Mouse (Mus musculus): Measurements from ENCODE around the gene Srgap1. TPM values are rescaled to one million over a fixed set of nuclear protein-coding genes. Genes with fewer than 3 reads are reported as not detected.

The Srgap1 gene
- total RNA-seq, 2 experiments from 2014 or later, result 33.5 to 36.2 TPM

- no peak for DNase-seq (ENCODE audit: low spot score in 2 of 2)
Measured at GRCm38 (mm10) chr10:122017743-122018142, 29.4 kb downstream of the Srgap1 start.

DNA sequence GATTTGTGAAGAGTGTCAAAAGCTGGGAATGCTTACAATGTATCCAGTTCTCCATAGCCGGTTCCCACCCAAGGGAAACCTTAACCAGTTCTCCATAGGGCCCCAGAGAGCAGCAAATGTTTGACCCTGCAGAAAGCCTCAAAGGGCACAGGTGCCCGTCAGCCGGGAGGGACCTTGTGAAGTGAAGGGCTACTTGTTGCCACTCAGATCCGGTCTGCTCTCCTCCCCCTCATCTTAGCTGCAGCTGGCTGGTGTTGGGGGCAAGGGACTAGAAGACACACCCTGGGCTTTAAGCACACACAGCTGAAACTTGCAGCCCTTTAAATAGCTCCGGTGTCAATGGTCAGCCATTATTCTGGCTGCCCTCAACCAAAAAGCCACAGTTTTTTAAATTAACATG, 30.1 kb downstream of the Srgap1 start:
- DNase-seq (ENCODE audit: low spot score in 2 of 2), result no peak

DNA sequence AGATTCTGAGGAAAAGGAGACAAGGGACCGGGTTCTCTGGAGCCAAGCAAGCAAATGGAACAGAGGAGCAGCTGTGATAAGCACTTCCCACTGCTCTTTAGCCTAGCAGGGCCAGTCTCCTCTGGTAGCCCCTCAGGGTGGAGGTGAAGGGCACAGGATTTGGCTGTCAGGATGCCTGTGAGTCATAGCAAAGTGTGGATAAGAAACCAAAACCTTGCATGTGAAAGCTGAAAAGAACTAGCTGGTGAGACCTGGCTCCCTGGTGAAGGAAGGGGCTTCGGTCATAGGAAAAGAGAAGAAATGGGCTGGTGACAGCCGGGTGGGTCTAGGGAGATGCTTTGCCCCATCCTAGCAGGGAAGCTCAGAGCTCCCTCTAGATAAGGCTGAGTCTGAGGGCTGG, 30.5 kb downstream of the Srgap1 start:
- no peak for DNase-seq (ENCODE audit: low spot score in 2 of 2)

GRCm38 (mm10) chr10:122012321-122012720, 34.8 kb downstream of the Srgap1 start:
- no peak for DNase-seq (ENCODE audit: low spot score in 2 of 2)

DNA sequence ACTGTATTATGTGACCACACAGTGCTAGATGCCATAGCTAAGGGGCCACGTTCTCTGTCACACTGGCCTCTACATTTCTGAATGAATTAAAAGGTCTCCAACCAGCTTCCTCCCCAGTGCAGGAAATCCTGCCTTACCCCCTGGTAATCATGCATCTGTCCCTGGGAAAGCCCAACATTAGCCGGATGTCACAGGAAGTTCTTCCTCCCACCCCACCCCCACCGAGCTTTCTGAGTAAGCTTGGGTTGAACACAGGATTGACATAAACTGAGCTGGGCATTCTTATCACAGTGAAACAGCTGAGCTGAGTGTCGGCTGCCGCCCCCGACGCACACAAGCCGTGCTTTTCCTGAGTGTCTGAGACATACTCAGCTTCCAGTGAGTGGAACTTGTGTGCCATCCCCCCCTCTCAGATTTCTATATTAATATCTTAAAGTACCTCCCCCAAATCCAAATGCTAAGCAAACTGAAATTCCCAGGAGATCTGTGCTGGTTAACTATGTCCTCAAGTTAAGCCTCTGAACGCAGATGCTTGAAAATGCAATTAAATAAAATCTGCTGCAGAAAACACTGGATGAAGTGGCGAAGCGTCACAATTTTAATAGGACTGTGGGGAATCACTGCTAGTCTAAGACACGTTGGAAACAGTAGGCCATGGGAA, 38.3 kb downstream of the Srgap1 start:
- DNase-seq (ENCODE audit: low spot score in 2 of 2), result no peak

DNA sequence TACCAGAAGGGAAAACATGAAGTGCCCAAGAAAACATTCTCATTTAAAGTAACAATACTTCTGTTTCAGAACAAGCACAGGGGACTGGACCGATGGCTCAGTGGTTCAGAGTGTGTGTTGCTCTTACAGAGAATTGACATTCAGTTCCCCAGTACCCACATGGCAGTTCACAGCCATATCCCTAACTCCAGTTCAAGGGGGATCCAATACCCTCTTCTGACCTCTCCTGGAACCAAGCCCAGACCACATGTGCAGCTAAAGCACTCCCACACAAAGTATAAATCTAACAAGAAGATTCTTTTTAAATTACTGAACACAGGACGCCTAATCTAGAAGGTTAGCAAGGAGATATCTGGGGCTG, 38.8 kb downstream of the Srgap1 start:
- no peak for DNase-seq (ENCODE audit: low spot score in 2 of 2)

DNA sequence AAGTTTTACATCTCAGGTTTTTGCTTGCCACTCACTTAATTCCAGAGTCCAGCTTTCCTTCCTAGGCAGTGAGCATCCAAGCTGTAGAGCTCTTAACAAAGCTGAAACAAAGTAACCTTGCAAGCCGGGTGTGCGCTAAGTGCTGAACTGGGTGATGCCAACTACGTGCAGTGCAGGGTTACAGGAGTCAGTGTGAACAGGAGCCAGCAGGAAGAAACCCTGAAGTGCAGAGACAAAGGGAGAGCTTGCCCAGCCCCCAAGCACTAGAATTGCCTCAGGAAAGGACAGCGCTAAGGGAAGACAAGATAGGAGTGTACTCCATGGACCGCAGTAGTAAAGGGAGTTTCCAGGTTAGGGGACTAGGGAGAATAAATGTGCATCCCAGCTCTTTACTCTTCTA, 40.5 kb downstream of the Srgap1 start:
- no peak for DNase-seq (ENCODE audit: low spot score in 2 of 2)

- DNase-seq (ENCODE audit: low spot score in 2 of 2), result no peak
Measured at GRCm38 (mm10) chr10:122006151-122006550, 41.0 kb downstream of the Srgap1 start.

DNA sequence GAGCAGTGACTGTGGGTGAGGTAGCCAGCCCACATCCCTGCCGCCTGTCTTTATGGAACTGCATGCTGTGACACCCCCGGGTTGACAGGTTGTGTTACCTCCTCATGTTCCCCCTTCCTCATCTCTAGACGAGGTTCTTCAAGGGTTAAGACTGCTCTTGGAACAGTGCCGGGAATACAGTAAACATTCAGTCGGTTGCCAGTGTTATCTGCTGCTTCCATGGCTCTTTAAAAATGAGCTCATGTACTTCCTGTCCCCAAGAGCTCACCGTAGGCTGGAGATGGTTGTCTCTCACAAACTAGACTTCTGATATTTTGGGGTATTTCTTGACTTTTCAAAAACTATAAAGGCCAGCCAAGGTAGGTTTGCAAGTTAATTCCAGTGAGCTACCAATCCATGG, 41.6 kb downstream of the Srgap1 start:
- DNase-seq (ENCODE audit: low spot score in 2 of 2), result no peak

- no peak for DNase-seq (ENCODE audit: low spot score in 2 of 2)
Measured at GRCm38 (mm10) chr10:122002930-122003329, 44.2 kb downstream of the Srgap1 start.

DNA sequence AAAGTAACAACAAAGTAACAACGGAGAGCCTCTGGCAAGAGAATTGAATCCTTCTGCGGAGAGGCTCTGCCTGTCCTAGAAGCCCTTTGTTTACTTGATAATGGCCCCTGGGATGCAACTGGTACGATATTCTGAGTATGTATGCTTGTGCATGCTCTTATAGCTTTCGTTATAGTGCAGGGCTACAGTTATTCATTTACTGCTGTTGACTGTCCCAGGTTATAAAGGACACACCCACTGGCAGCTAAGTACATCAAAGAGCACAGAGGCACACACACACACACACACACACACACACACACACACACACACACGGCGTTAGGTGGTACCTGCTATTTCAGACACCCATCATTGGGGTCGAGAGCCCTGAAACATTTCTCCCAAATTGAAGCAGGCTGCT, 48.3 kb downstream of the Srgap1 start:
- DNase-seq (ENCODE audit: low spot score in 2 of 2), result no peak

DNA sequence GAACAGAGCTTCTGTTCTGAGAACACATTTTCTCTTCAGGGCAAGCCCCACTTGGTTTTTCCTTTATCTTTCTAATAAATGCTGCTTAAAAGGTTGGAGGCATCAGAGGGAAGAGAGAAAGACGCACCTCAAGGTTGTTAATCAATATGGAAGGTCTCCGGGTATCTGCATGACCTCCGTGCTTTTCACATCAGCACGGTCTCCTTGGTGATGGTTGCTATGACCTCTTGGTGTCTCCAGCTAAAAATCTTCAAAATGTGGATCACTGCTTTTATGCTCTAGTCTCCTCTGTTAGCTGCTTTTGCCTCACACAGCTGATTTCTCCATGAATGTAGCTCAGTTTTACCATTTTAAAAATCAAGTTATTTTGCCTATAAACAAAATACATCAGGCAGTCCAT, 50.6 kb downstream of the Srgap1 start:
- DNase-seq (ENCODE audit: low spot score in 2 of 2), result no peak

DNA sequence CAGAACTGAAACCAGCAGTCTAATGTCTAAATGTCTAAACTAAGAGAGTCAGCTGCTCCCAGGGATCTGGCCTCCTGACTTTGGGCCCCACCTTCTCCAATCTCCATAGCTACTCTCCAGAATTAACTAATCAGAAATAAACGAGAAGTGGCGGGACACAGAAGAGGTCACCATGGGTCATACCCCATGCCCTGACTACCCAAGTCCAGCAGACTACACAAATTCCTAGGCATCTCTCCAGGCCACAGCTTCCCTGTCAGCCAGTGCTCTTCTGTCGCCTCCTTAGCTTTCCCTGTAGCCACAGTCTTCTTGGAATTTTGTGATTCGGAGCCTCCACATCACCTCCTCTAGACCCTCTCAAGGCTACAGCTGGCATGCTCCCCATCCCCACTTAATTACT, 51.7 kb downstream of the Srgap1 start:
- no peak for DNase-seq (ENCODE audit: low spot score in 2 of 2)

DNA sequence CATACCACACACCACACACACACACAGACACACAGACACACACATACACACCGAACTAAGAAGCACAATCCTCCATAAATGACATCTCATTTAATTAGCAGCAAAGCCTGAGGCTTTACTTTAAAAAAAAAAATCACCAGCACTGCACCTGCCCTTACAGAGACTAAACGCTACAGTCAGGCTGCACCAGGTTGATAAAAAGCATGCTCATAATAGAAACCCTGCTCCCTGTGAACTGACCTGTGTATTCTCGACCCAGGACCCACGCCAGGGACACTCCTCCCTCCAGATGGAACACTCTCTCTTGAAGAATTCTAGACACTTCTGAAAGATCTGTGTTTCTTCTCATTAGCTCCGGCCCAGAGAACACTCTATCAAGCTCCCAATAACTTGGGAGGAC, 52.5 kb downstream of the Srgap1 start:
- no peak for DNase-seq (ENCODE audit: low spot score in 2 of 2)

DNA sequence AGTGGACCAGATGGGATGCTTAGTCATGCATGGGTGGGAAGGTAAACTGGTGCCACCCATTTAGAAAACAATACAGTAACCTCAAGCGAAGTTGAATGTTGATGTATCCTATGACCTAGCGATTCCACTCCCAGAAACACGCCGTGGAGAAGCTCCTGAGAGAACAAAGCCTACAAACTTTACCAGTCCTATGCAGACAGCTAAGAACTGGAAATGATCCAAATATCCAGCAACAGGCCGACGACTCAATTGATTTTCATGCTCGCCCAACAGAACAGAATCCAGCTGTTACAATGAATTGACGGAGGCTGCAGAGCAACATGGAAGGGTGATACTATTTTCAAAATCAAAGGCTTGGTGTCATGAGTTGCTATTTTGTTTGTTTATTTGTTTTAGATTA, 54.5 kb downstream of the Srgap1 start:
- no peak for DNase-seq (ENCODE audit: low spot score in 2 of 2)

DNA sequence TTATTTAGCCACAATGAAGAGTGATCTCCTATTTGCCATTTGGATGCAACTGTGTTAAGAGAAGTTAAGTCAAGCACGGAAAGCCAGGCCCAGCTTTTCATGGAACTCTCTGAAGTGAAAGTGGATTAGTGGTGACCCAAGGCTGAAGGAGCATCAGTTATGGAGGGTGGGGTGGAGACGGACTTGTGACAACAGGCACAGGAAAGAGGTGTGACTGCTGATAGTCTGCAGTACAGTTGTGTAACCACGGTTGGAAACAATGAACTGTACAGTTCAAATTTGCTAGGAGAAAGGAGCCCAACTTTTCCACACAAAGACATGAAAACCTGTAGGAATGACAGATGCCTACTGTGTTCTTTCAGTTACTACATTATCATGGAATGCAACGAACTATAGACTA, 60.1 kb downstream of the Srgap1 start:
- DNase-seq (ENCODE audit: low spot score in 2 of 2), result no peak

DNA sequence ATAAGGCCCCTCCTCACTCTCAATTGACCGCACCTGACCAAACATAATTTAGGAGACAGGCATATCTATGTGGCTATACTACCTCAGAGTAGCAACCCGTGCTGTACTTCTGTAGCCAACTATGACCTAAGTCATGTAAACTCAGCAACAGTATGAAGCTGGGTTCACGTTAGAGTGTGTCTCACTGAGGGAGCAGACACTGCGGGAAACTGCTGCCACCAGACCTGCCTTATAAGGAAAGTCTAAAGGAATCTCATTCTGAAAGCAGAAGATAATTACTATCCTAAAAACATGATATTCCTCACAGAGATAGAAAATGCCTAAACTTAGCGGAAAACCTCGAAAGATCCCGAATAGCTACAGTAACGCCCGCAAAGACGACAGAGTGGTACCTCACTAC, 62.2 kb downstream of the Srgap1 start:
- DNase-seq (ENCODE audit: low spot score in 2 of 2), result no peak

DNA sequence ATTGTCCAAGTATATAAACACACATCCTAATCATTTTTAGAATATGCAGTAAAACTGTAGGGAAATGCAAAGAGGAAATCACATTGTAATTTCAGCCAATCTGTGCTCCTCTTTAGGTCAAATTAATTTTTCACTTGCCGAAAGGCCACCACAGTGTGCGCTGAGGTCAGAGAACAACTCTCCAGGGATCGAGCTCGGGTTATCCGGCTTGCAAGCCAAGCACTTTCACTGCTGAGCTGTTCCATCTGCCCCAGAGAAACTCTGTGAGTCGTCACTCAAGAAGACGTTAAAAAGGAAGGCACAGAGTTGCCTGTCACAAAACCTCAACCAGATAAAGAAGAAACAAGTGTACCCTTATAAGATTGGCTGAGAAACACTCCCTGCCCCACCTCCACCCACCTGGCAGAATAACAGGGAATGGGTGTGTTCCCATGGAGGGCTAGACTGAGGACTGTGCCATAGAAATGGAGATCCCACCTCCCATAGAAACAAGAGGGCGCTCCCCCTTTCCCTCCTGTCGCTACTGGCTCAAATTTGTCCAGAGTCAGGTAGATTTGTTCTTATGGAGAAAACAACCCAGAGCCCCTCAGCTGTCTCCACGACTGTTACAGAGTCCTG, 63.0 kb downstream of the Srgap1 start:
- DNase-seq (ENCODE audit: low spot score in 2 of 2), result no peak

GRCm38 (mm10) chr10:121975330-121975729, 71.8 kb downstream of the Srgap1 start:
- no peak for DNase-seq (ENCODE audit: low spot score in 2 of 2)

GRCm38 (mm10) chr10:121974591-121974990, 72.5 kb downstream of the Srgap1 start:
- no peak for DNase-seq (ENCODE audit: low spot score in 2 of 2)

- DNase-seq (ENCODE audit: low spot score in 2 of 2), result no peak
Measured at GRCm38 (mm10) chr10:121973281-121973680, 73.8 kb downstream of the Srgap1 start.

DNA sequence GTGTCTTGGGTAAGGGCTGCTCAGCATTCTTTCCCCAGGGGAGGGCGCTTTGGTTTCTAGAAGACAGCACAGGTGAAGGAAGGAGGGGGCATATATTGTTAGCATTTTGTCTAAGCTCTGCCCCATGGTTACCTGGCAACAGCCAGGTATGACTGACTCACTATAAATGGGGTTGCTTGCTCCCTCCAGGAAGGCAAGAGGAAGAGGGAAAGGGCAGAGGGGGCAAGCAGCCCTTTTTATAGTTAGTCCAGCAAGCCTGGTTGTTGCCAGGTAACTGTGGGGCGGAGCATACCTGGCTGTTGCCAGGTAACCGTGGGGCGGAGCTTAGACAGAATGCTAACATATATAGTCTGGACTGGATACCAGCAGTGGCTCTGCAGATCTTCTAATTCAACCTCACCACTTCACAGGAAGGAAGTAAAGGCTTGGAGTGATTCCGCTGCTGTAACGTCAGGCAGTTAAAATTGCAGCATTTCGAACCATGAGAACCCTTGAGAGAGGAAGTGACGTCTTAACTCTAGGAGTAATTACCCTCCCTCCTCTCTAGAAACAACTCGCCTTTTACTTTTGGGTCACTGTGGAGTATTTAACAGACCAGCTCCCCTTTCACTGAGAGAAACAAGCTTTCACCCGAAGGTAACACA, 74.7 kb downstream of the Srgap1 start:
- DNase-seq (ENCODE audit: low spot score in 2 of 2), result no peak

DNA sequence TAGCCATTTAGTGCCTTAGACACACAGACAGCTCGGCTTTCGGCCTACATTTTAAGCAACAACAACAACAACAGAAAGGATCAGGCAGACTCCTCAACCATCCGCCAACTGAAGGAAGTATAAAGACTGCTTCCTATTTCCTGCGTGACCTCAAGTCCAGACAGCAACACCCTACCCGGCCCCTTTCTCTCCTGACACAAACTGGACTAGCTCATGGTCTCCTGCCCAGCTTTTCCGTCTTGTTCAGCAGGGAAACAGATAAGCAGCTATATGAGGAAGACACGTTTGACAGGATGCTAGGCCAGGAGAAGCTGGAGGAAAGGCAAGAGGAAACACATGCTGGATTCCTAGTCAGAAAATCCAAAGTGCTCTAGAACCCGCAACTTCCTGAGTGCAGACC, 75.5 kb downstream of the Srgap1 start:
- DNase-seq (ENCODE audit: low spot score in 2 of 2), result no peak
